Mouse (Mus musculus) C2C12 (cell line): ENCODE data around the gene Usp43. TPM values are rescaled to one million over a fixed set of nuclear protein-coding genes. Genes with fewer than 3 reads are reported as not detected.

Experiments used
- H3K27me3 ChIP-seq: one replicate; pipeline ENCODE4 v1.6.1; 2011; ENCODE audit not compliant: control insufficient read depth, insufficient read depth, insufficient read length
- H3K36me3 ChIP-seq: one replicate; pipeline ENCODE4 v1.6.1; 2011; ENCODE audit not compliant: control insufficient read depth, insufficient read depth
- H3K4me3 ChIP-seq: one replicate; pipeline ENCODE4 v1.5.1; 2011; ENCODE audit warnings: mild to moderate bottlenecking, control low read depth; ENCODE audit not compliant: poor library complexity, insufficient read depth, severe bottlenecking
- H3K79me2 ChIP-seq: one replicate; pipeline ENCODE4 v1.6.1; 2011; ENCODE audit not compliant: control insufficient read depth, insufficient read depth
- H3K79me3 ChIP-seq: one replicate; pipeline ENCODE4 v1.6.1; 2011; ENCODE audit warnings: low read depth, control low read depth
- H3ac ChIP-seq: one replicate; pipeline ENCODE3; 2011; ENCODE audit warnings: low read depth; ENCODE audit not compliant: control insufficient read depth, insufficient read length
- CEBPB ChIP-seq: IDR thresholded peaks from one replicate; pipeline ENCODE4 v1.6.1; 2011; ENCODE audit warnings: low read depth, mild to moderate bottlenecking, control low read depth, moderate library complexity
- CTCF ChIP-seq: IDR thresholded peaks from one replicate; pipeline ENCODE4 v1.5.1; 2011; ENCODE audit not compliant: control insufficient read depth, insufficient read depth, insufficient read length
- FOSL1 ChIP-seq: IDR thresholded peaks from one replicate; pipeline ENCODE4 v1.8.0; 2011; ENCODE audit warnings: mild to moderate bottlenecking, low read length; ENCODE audit not compliant: poor library complexity, insufficient read depth, severe bottlenecking
- MAX ChIP-seq: IDR thresholded peaks from one replicate; pipeline ENCODE4 v1.6.1; 2011; ENCODE audit warnings: mild to moderate bottlenecking, control low read depth
- MYOD1 ChIP-seq: IDR thresholded peaks from one replicate; pipeline ENCODE4 v1.6.1; 2011; ENCODE audit warnings: low read depth; ENCODE audit not compliant: control insufficient read depth, insufficient read length
- MYOG ChIP-seq: IDR thresholded peaks from one replicate; pipeline ENCODE4 v1.6.1; 2011; ENCODE audit not compliant: control insufficient read depth, insufficient read length; ENCODE audit errors: extremely low read depth
- USF1 ChIP-seq: IDR thresholded peaks from one replicate; pipeline ENCODE4 v1.6.1; 2011; ENCODE audit warnings: low read depth, mild to moderate bottlenecking, control low read depth, moderate library complexity
- polyA plus RNA-seq: library from polyadenylated mRNA; unstranded; fragments of >200 nt; fragmentation: generic; extraction: Trizol; gene quantifications from one replicate; pipeline ENCODE4 v1.2.1, GENCODE M21; 2012; ENCODE audit warnings: missing spikeins

Gene Usp43
- polyA plus RNA-seq, 1 experiment: 3.4 TPM

DNA sequence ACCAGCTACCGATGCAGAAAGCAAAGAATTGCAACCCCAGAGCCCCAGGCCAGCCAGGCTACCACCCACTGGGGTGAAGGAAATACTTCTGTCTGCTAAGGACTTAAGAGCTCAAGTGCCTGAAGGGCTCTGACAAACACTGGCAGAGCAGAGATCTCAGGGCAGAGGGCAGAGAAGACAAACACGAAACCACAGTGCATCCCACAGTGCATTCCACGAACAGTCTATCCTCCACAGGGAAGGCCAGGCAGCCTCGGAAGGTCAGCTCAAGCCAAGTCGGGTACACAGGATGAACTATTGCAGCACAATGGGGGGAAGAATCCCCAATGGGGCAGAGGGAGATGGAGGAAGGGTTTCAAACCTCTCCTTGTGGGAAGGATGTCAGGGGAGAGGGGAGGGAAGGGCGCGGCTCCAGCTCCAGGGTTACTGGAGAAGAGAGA, 60.5 kb downstream of the Usp43 start:
- no peaks in the 10 kb centered on the region for H3K79me2 ChIP-seq
- no peak overlapping the region for H3K4me3 ChIP-seq
- H3K36me3 ChIP-seq: no peaks in the 10 kb centered on the region
- TF ChIP-seq CTCF (no peak), MYOG (no peak), MYOD1 (peak; percentile 8)
- H3K79me3 ChIP-seq: no peaks in the 10 kb centered on the region
- H3K27me3 ChIP-seq: no peaks in the 10 kb centered on the region
- H3ac ChIP-seq: no peak overlapping the region

DNA sequence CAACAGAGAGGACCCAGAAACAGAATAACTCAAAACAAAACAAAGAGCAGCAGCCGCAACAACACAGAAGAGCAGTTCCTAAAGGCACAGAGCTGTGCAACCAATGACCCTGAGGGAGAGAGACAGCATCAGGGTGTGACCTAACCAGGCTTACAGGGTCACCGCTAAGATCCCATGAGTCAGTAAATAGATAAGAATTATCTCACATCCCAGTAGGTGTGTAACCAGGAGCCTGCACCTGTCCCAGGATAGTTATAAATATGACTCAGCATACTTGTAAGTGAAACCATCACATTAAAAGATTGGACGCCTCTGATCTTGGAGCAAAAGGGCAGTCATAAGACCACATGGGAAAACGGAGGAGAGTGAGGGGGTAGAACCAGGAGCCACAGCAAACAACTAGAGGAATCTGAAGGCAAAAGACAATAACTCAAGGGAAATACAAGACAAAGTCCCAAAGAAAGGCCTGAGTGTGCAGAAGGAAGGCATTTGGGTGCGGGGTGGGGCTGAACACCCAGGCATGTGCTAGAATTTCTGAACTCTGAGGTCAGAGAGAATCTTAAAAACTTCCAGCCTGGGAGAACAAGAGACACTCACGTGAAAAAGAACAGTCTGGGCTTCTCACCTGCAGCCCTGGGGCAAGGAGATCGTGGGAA, 61.1 kb downstream of the Usp43 start:
- Histone ChIP-seq H3K4me3 (no peak overlapping the region), H3K36me3 (peaks cover 3% of the 10 kb centered on the region), H3ac (no peak overlapping the region), H3K27me3 (no peaks in the 10 kb centered on the region), H3K79me3 (no peaks in the 10 kb centered on the region), H3K79me2 (no peaks in the 10 kb centered on the region)
- no peak for TF ChIP-seq USF1
- TF ChIP-seq MAX: no peak
- no peak for TF ChIP-seq CTCF
- no peak for TF ChIP-seq CEBPB
- peak; percentile 32 for TF ChIP-seq FOSL1
- no peak for TF ChIP-seq MYOG
- peak; percentile 81 for TF ChIP-seq MYOD1

DNA sequence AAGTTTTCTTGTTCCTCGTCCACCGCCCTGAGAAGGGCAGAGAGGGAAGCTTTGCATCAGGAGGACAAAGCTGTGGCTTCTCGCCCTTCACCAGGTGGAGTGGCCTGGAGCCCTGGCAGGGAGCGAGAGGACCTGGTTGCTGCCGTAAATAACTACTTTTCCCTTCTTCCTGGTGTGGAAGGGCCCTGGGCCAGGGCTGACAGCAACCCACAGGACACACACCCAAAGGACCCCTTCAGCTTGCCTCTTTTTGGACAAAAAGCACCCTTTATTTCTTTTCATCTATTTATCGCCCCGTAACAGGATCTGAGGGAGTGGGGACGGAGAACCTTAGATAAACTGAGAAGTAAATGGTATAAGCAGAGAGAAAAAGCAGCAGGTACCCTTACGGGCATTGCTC, 63.4 kb downstream of the Usp43 start:
- Histone ChIP-seq H3K27me3 (no peaks in the 10 kb centered on the region), H3ac (no peak overlapping the region), H3K4me3 (no peak overlapping the region), H3K79me2 (no peaks in the 10 kb centered on the region), H3K36me3 (peaks cover 6% of the 10 kb centered on the region), H3K79me3 (no peaks in the 10 kb centered on the region)
- TF ChIP-seq CEBPB (no peak), MAX (no peak), FOSL1 (no peak), MYOG (no peak), MYOD1 (no peak), USF1 (no peak), CTCF (no peak)

DNA sequence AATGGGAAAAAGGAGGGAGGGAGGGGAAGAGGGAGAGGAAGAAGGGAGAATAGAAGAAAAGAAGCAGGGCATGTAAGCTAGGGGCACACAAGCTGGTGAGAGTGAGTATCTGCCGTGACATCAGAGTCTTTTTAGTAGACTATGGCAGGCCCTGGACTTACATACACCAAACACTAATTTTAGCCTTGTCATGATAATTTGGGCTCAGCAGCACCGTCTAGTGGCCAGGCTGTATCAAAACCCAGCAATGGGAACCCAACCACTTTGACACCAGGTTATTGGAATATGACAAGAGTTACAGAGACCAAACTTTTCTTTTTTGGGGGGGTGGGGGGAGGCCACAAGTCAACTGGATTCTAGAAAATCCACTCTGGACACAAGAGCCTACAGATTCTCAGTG, 66.9 kb downstream of the Usp43 start:
- TF ChIP-seq CEBPB (no peak), CTCF (no peak), FOSL1 (no peak), MYOG (no peak), MAX (no peak)
- Histone ChIP-seq H3ac (no peak overlapping the region), H3K79me3 (no peaks in the 10 kb centered on the region), H3K27me3 (no peaks in the 10 kb centered on the region), H3K79me2 (no peaks in the 10 kb centered on the region), H3K4me3 (no peak overlapping the region), H3K36me3 (peaks cover 6% of the 10 kb centered on the region)

DNA sequence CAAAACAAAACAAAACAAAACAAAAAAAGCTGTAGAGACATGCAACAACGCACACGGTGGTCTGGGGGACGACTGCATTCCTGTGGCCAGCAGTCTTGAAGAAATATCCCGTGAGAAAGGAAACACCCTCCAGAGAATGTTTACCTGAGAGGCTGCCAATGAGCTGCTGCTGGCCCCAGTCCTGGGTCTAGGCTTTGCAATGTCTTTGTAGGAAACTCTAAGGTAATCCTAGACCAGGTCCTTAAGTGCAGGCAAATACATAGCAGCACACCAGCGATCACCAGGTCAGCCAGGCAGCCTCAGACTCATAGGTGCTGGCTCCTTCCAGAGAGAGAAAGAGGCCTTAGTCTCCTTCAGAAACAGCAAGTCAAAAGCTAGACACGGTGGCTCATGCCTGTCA, 68.0 kb downstream of the Usp43 start:
- Histone ChIP-seq H3K79me2 (no peaks in the 10 kb centered on the region), H3ac (no peak overlapping the region), H3K4me3 (no peak overlapping the region), H3K36me3 (peaks cover 6% of the 10 kb centered on the region), H3K27me3 (no peaks in the 10 kb centered on the region), H3K79me3 (no peaks in the 10 kb centered on the region)
- no peak for TF ChIP-seq MYOG
- no peak for TF ChIP-seq FOSL1
- no peak for TF ChIP-seq USF1
- TF ChIP-seq MAX: no peak
- TF ChIP-seq MYOD1: no peak
- TF ChIP-seq CTCF: no peak
- TF ChIP-seq CEBPB: no peak

DNA sequence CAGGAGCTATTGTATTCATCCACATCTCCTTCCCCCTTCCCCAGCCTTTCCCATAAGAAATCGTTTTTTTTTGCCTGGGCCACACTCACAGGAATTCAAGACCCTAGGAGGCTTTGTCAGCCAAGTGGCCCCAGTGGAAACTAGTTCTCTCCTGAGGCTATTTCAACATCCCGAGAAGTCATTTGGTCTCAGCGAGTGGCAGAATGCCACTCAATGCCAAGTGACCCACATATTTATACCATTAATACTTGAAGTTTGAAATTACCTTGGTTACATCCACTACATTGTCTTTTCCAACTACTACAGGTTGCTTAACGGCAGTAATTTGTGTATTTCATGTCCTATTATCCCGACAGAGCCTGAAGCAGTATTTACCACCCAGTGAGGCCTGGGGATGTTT, 70.2 kb downstream of the Usp43 start:
- TF ChIP-seq USF1 (no peak), CTCF (no peak), CEBPB (no peak), MYOG (no peak), MAX (no peak), MYOD1 (no peak), FOSL1 (no peak)

More for the DNA sequence above, 70.2 kb downstream of the Usp43 start:
- Histone ChIP-seq H3K79me3 (no peaks in the 10 kb centered on the region), H3K4me3 (no peak overlapping the region), H3K27me3 (no peaks in the 10 kb centered on the region), H3K79me2 (no peaks in the 10 kb centered on the region), H3ac (no peak overlapping the region), H3K36me3 (peaks cover 6% of the 10 kb centered on the region)
